Mouse (Mus musculus) spleen, adult 2 months (tissue): ENCODE data around the gene Gla. TPM values are rescaled to one million over a fixed set of nuclear protein-coding genes. Genes with fewer than 3 reads are reported as not detected.

Experiments used
- DNase-seq, 2 experiments: peaks; one replicate each; pipeline versions ENCODE4 v3.0.0 to v3.0.0-alpha.2; 2012 to 2021; ENCODE audit warnings: low spot score in 2 of 2, low read depth in 1 of 2
- H3K27ac ChIP-seq: fragments of 200-500 bp; 2 replicates; pipeline ENCODE4 v1.5.1; 2012; ENCODE audit warnings: low read length, inconsistent platforms; ENCODE audit not compliant: insufficient read depth
- H3K27me3 ChIP-seq: fragments of 200-500 bp; 2 replicates; pipeline ENCODE4 v1.6.1; 2012; ENCODE audit warnings: mild to moderate bottlenecking, moderate library complexity, low read length, inconsistent platforms; ENCODE audit not compliant: control insufficient read depth, insufficient read depth
- H3K36me3 ChIP-seq: fragments of 200-500 bp; 2 replicates; pipeline ENCODE4 v1.6.1; 2012; ENCODE audit warnings: mild to moderate bottlenecking, low read length, inconsistent platforms; ENCODE audit not compliant: control insufficient read depth, insufficient read depth
- H3K4me1 ChIP-seq: fragments of 200-500 bp; 2 replicates; pipeline ENCODE4 v1.6.1; 2011; ENCODE audit warnings: inconsistent platforms; ENCODE audit not compliant: control insufficient read depth, insufficient read depth, insufficient read length
- H3K4me3 ChIP-seq: fragments of 200-500 bp; 2 replicates; pipeline ENCODE4 v1.5.1; 2011; ENCODE audit warnings: mild to moderate bottlenecking, inconsistent platforms; ENCODE audit not compliant: insufficient read depth, insufficient read length; ENCODE audit errors: extremely low read depth
- CTCF ChIP-seq: fragments of 200-500 bp; IDR thresholded peaks from 2 replicates; pipeline ENCODE4 v1.5.1; 2011; ENCODE audit warnings: mild to moderate bottlenecking, inconsistent platforms; ENCODE audit not compliant: insufficient read depth, insufficient read length, insufficient replicate concordance; ENCODE audit errors: extremely low read depth
- POLR2A ChIP-seq: fragments of 200-500 bp; IDR thresholded peaks from 2 replicates; pipeline ENCODE4 v1.6.1; 2011; ENCODE audit warnings: low read depth, low read length, inconsistent platforms
- WGBS: fragments of 180-500 bp; shearing (Covaris S2); methylation state at CpG from one replicate; pipeline ENCODE4 v1.1.7; 2018; 5-methylcytosine and 5-hydroxymethylcytosine counted together
- polyA plus RNA-seq: library from polyadenylated mRNA; depleted of rRNA; stranded (reverse); fragments of >200 nt; gene quantifications from 2 replicates; pipeline ENCODE4 v1.2.3, GENCODE M21; 2012

Gene Gla
- polyA plus RNA-seq, 1 experiment = 0.96 TPM

DNA sequence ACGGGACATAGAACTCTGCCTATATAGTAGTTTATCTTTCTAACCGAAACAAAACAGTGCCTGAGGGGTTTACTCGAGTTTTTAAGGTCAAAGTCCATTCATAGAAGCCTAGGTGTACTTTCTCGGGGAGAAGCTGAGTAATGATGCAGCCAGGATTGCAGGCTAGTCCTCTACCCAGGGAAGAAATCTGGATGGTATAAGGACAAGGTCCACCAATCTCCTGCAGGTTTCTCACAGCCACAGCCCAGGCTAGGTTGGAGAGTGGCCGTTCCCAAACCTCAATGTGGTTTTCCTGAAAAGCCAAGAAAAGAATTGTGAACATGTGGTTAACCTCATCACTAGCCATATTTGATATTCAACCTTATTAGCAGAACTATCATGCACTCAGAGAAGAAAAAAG lies 11.1 kb downstream of the Gla start:
- Histone ChIP-seq H3K27me3 (no peaks in the 10 kb centered on the region), H3K27ac (no peak overlapping the region), H3K4me3 (no peak overlapping the region), H3K36me3 (peaks cover 3% of the 10 kb centered on the region; the same call in 1 of the 2 replicates), H3K4me1 (no peaks in the 10 kb centered on the region)
- TF ChIP-seq CTCF = no peak
- TF ChIP-seq POLR2A = no peak
- WGBS = 42% methylated on average over 5 of the region's 5 CpGs
- no peak for DNase-seq

DNA sequence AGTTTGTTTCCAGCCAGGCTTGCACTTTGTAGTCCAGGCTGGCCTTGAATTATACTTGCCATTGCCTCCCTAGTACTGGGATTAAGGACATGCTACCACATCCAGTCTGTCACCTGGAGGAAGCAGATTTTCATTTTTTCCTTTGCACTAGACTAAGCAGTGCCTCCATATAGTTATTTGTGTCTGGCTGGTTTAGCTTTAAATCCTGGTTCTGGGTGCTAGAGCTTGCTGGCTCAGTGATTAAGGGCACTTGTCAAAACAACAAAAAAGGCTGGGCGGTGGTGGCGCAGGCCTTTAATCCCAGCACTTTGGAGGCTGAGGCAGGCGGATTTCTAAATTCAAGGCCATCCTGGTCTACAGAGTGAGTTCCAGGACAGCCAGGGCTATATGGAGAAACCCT lies 11.9 kb downstream of the Gla start:
- DNase-seq = no peak
- H3K4me3 ChIP-seq = no peak overlapping the region
- 92% methylated on average over 3 of the region's 3 CpGs for WGBS

DNA sequence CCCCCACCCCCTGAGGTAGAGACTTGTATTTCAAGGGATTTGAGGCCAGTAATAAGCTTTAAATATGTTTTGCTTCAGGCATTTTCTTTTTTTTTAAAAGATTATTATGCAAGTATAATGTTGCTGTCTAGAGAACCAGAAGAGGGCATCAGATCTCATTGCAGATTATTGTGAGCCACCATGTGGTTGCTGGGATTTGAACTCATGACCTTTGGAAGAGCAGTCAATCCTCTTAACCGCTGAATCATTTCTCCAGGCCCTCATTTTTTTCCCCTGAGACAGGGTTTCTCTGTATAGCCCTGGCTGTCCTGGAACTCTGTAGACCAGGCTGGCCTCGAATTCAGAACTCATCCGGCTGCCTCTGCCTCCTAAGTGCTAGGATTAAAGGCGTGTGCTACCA lies 12.7 kb downstream of the Gla start:
- Histone ChIP-seq H3K27me3 (no peaks in the 10 kb centered on the region), H3K27ac (no peak overlapping the region), H3K36me3 (peaks cover 3% of the 10 kb centered on the region; the same call in 1 of the 2 replicates), H3K4me3 (no peak overlapping the region), H3K4me1 (no peaks in the 10 kb centered on the region)
- WGBS = 84% methylated on average over 4 of the region's 4 CpGs
- TF ChIP-seq CTCF = no peak
- no peak for TF ChIP-seq POLR2A
- no peak for DNase-seq

More for the DNA sequence above, 11.9 kb downstream of the Gla start:
- Histone ChIP-seq H3K27ac (no peak overlapping the region), H3K4me1 (no peaks in the 10 kb centered on the region), H3K36me3 (peaks cover 3% of the 10 kb centered on the region; the same call in 1 of the 2 replicates), H3K27me3 (no peaks in the 10 kb centered on the region)
- TF ChIP-seq POLR2A (no peak), CTCF (no peak)

DNA sequence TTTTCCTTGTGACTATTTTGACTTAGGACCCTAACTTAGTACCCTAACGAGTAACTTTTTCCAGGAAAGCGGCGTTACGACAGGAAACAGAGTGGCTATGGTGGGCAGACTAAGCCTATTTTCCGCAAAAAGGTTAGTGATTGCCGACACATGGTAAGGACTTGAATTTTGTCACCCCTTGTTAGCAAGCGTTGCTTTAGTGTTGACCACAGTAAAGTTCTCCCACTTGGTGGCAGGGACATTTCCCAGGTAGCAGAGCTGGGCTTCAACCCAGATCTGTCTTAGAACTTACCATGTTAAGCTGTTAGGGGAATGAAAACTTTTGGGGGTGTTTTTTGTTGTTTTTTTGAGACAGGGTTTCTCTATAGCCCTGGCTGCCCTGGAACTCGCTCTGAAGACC lies 14.5 kb downstream of the Gla start:
- 46% methylated on average over 8 of the region's 8 CpGs for WGBS
- H3K4me3 ChIP-seq = no peak overlapping the region
- no peak overlapping the region for H3K27ac ChIP-seq
- no peaks in the 10 kb centered on the region for H3K27me3 ChIP-seq
- H3K4me1 ChIP-seq = no peaks in the 10 kb centered on the region; the same call in 1 of the 2 replicates
- TF ChIP-seq CTCF = no peak
- TF ChIP-seq POLR2A = no peak
- DNase-seq = no peak
- H3K36me3 ChIP-seq = peaks cover 3% of the 10 kb centered on the region; the same call in 1 of the 2 replicates

DNA sequence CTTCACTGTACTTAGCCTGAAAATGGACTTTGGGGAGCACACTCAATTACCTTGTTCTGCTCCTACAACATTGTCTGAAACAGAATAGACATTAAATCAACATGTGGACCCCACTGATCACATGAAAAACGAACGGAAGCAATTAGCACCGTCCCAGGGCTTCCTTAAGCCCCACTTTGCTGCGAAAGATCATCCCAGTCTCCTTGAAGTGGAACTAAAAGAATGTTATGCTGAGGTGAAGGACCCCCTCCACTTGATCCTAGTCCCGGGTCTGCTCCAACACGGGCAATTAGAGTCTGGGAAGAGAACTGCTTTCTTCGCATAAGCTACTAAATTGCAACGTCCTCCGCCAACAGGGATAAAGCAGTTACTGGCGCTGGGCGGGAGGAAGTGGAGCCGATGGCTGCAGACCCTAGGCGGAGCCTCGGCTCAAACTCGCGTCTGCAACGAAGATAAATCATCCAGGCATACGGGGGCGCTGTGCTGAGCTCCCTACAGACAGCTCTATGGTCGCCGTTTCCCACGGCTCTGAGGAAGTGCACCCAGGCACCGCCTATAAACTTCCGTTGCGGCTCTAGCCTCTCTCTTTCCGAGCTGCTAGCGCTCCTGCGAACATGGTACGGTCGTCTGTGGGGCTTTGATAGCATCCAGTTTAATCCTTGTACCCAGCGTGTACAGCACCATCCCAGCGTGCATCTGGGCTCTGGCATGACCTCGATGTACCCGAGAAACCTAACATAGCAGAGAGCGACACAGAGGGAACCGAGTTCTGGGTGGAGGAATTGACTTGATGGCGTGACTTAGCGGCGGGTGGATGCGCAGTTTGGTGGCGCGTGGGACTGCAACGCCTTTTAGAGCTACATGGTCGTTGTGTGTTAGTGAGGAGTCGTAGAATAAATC lies 15.6 kb downstream of the Gla start, which contains the start of gene Rpl36a:
Gene Rpl36a, plus strand, starts transcription at position 552 of the 900 bp plus-strand sequence.
- peak; percentile 81 to 86 for DNase-seq
- Histone ChIP-seq H3K27ac (peak within 1 kb of the TSS; percentile 72), H3K27me3 (no peaks in the 10 kb centered on the region), H3K4me3 (peak within 1 kb of the TSS; percentile 66), H3K36me3 (peaks cover 3% of the 10 kb centered on the region; the same call in 1 of the 2 replicates), H3K4me1 (no peaks in the 10 kb centered on the region; the same call in 1 of the 2 replicates)
- TF ChIP-seq CTCF (peak; percentile 58; the same call in 1 of the 2 replicates), POLR2A (peak; percentile 91)
- 27% methylated on average over 45 of the region's 45 CpGs for WGBS

DNA sequence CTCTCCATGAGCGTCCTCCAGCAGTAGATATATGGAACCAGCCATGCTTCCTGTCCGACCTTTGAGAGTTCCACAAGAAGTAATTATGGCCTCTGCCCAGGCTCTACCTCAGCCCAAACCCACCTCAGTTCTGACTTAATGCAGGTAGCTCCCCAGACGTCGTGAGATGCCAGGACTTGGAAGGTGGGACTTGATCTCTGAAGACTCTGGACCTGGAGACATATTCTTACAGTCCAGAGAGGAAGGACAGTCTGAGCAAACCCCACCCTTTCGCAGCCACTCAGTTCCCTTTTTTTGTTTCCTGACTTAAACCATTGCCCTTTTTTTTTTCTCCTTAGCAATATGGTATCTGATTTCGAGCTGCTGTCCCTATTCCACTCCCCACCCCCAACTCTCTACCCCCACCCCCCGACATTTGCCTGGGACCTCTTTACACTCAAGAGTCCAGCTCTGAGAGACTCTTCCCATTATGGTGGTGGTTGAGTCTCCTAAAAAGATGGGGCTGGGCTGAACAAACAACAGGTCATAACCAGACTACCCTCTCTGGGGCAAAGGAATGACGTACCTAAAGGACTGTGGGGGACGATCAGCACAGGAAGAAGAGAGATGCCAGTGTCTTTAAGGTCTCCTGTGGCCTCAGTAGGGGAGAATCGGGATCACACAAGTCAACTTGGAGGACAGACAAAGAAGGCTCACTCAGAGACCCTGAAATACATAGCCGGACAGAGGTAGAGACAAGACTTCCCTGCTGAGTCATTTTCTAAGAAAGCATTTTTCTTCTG lies 17.8 kb downstream of the Gla start, which contains the start of gene Btk:
Gene Btk, minus strand, starts transcription at position 683 of the 782 bp plus-strand sequence.
- H3K27me3 ChIP-seq = no peaks in the 10 kb centered on the region
- peak within 1 kb of the TSS; percentile 86 for H3K4me3 ChIP-seq
- TF ChIP-seq CTCF (no peak), POLR2A (peak; percentile 7; the same call in 1 of the 2 replicates)
- no peaks in the 10 kb centered on the region; the same call in 1 of the 2 replicates for H3K4me1 ChIP-seq
- peak in 1 of 2 experiments; percentile 16 for DNase-seq
- H3K27ac ChIP-seq = peak within 1 kb of the TSS; percentile 93
- 41% methylated on average over 11 of the region's 11 CpGs for whole genome bisulfite sequencing
- H3K36me3 ChIP-seq = no peaks in the 10 kb centered on the region
